Mouse (Mus musculus): Measurements from ENCODE around the gene Sos1.

Sos1 gene

GRCm38 (mm10) chr17:80480031-80480854 is at the start of gene Sos1:
Gene Sos1 (minus strand): TSS chr17:80480453.
- peak; percentile 93 for DNase-seq (ENCODE audit: low spot score)

GRCm38 (mm10) chr17:80523231-80523630 is 43.0 kb upstream of the Sos1 start:
- no peak for DNase-seq (ENCODE audit: low spot score)

- no peak for DNase-seq (ENCODE audit: low spot score)
Measured at GRCm38 (mm10) chr17:80522229-80522556, 41.9 kb upstream of the Sos1 start.

GRCm38 (mm10) chr17:80521521-80522228 is 41.4 kb upstream of the Sos1 start:
- no peak for DNase-seq (ENCODE audit: low spot score)

GRCm38 (mm10) chr17:80520537-80520936 is 40.3 kb upstream of the Sos1 start:
- no peak for DNase-seq (ENCODE audit: low spot score)

GRCm38 (mm10) chr17:80518811-80519210 is 38.6 kb upstream of the Sos1 start:
- DNase-seq (ENCODE audit: low spot score) = no peak

GRCm38 (mm10) chr17:80517244-80517643 is 37.0 kb upstream of the Sos1 start:
- no peak for DNase-seq (ENCODE audit: low spot score)

GRCm38 (mm10) chr17:80515956-80516355 is 35.7 kb upstream of the Sos1 start:
- no peak for DNase-seq (ENCODE audit: low spot score)

GRCm38 (mm10) chr17:80515513-80515912 is 35.3 kb upstream of the Sos1 start:
- DNase-seq (ENCODE audit: low spot score) = no peak

- DNase-seq (ENCODE audit: low spot score) = no peak
Measured at GRCm38 (mm10) chr17:80513766-80514165, 33.5 kb upstream of the Sos1 start.

- DNase-seq (ENCODE audit: low spot score) = no peak
Measured at GRCm38 (mm10) chr17:80510459-80510855, 30.2 kb upstream of the Sos1 start.

GRCm38 (mm10) chr17:80509494-80510458 is 29.5 kb upstream of the Sos1 start:
- no peak for DNase-seq (ENCODE audit: low spot score)

- no peak for DNase-seq (ENCODE audit: low spot score)
Measured at GRCm38 (mm10) chr17:80505766-80506165, 25.5 kb upstream of the Sos1 start.

GRCm38 (mm10) chr17:80505342-80505741 is 25.1 kb upstream of the Sos1 start:
- DNase-seq (ENCODE audit: low spot score) = no peak

GRCm38 (mm10) chr17:80501805-80502172 is 21.5 kb upstream of the Sos1 start:
- DNase-seq (ENCODE audit: low spot score) = no peak

GRCm38 (mm10) chr17:80501037-80501804 is 21.0 kb upstream of the Sos1 start:
- no peak for DNase-seq (ENCODE audit: low spot score)

GRCm38 (mm10) chr17:80500025-80500424 is 19.8 kb upstream of the Sos1 start:
- DNase-seq (ENCODE audit: low spot score) = no peak

- no peak for DNase-seq (ENCODE audit: low spot score)
Measured at GRCm38 (mm10) chr17:80498600-80499268, 18.5 kb upstream of the Sos1 start.

- no peak for DNase-seq (ENCODE audit: low spot score)
Measured at GRCm38 (mm10) chr17:80497183-80497601, 16.9 kb upstream of the Sos1 start.

- DNase-seq (ENCODE audit: low spot score) = no peak
Measured at GRCm38 (mm10) chr17:80496607-80497170, 16.4 kb upstream of the Sos1 start.

GRCm38 (mm10) chr17:80496185-80496584 is 15.9 kb upstream of the Sos1 start:
- DNase-seq (ENCODE audit: low spot score) = no peak
